Mouse (Mus musculus) heart, embryonic 16.5 days (tissue): ENCODE measurements at regions not wholly inside any gene's neighbourhood (a gene's known extent, or its start where the extent isn't known, plus 50 kb on each side); places are given as distances from the start of the nearest gene placed in this dataset.

Experiments
- ATAC-seq: fragments of 200-750 bp; cut with Nextera tagmentation; replicated peaks from 2 replicates; pipeline ENCODE4 v1.8.0; 2017; ENCODE audit warnings: moderate number of reproducible peaks; ENCODE audit not compliant: insufficient read depth, low FRiP score; ENCODE audit errors: extremely low read depth
- H3K27ac ChIP-seq: fragments of 300-500 bp; sonication (generic); 2 replicates; pipeline ENCODE4 v1.5.1; 2014; ENCODE audit warnings: mild to moderate bottlenecking, low read length, control low read depth, moderate library complexity
- H3K27me3 ChIP-seq: fragments of 300-500 bp; sonication (generic); 2 replicates; pipeline ENCODE4 v1.6.1; 2014; ENCODE audit warnings: low read length, mixed read lengths; ENCODE audit not compliant: control insufficient read depth, insufficient read depth
- H3K36me3 ChIP-seq: fragments of 300-500 bp; sonication (generic); 2 replicates; pipeline ENCODE4 v1.6.1; 2014; ENCODE audit not compliant: control insufficient read depth, insufficient read depth
- H3K4me1 ChIP-seq: fragments of 300-500 bp; sonication (generic); 2 replicates; pipeline ENCODE4 v1.6.1; 2014; ENCODE audit warnings: low read length, mixed read lengths; ENCODE audit not compliant: control insufficient read depth, insufficient read depth
- H3K4me2 ChIP-seq: fragments of 300-500 bp; sonication (generic); 2 replicates; pipeline ENCODE4 v1.6.1; 2014; ENCODE audit warnings: low read depth, mild to moderate bottlenecking, control low read depth, low read length
- H3K4me3 ChIP-seq: fragments of 300-500 bp; sonication (generic); 2 replicates; pipeline ENCODE4 v1.5.1; 2014; ENCODE audit warnings: mild to moderate bottlenecking, control low read depth, low read length
- H3K9ac ChIP-seq: fragments of 300-500 bp; sonication (generic); 2 replicates; pipeline ENCODE4 v1.6.1; 2014; ENCODE audit warnings: low read length, control low read depth
- H3K9me3 ChIP-seq: fragments of 300-500 bp; sonication (generic); replicated peaks from 2 replicates; pipeline ENCODE4 v1.6.1; 2016; ENCODE audit warnings: low read length; ENCODE audit not compliant: control insufficient read depth
- whole genome bisulfite sequencing: fragments of 180-500 bp; shearing (Covaris S2); extraction: QIAGEN DNeasy Blood & Tissue Kit; methylation state at CpG from one replicate; pipeline ENCODE4 v1.1.7; 2014; 5-methylcytosine and 5-hydroxymethylcytosine counted together

- Histone ChIP-seq H3K27ac (no peak overlapping the region), H3K9me3 (no peaks in the 10 kb centered on the region), H3K4me3 (no peak overlapping the region), H3K4me2 (no peak overlapping the region), H3K27me3 (no peaks in the 10 kb centered on the region), H3K36me3 (no peaks in the 10 kb centered on the region), H3K4me1 (no peaks in the 10 kb centered on the region), H3K9ac (no peak overlapping the region)
- ATAC-seq: no peak
- WGBS: 80% methylated on average over 5 of the region's 5 CpGs
Observed at GRCm38 (mm10) chr1:126982805-126983204, 152.2 kb upstream of the Nckap5 start.

- Histone ChIP-seq H3K9me3 (no peaks in the 10 kb centered on the region), H3K4me1 (no peaks in the 10 kb centered on the region), H3K27ac (no peak overlapping the region), H3K4me3 (no peak overlapping the region), H3K9ac (no peak overlapping the region), H3K27me3 (no peaks in the 10 kb centered on the region), H3K4me2 (no peak overlapping the region), H3K36me3 (no peaks in the 10 kb centered on the region)
- 93% methylated on average over 14 of the region's 14 CpGs for WGBS
- ATAC-seq: no peak
Observed at GRCm38 (mm10) chr1:126980311-126980710, 149.7 kb upstream of the Nckap5 start.

- Histone ChIP-seq H3K9ac (no peak overlapping the region), H3K9me3 (no peaks in the 10 kb centered on the region), H3K4me3 (no peak overlapping the region), H3K4me2 (no peak overlapping the region), H3K4me1 (no peaks in the 10 kb centered on the region), H3K36me3 (no peaks in the 10 kb centered on the region), H3K27ac (no peak overlapping the region), H3K27me3 (no peaks in the 10 kb centered on the region)
- ATAC-seq: no peak
- WGBS: 77% methylated on average over 1 of the region's 1 CpGs
Observed at GRCm38 (mm10) chr1:126973871-126974270, 143.3 kb upstream of the Nckap5 start.

- H3K36me3 ChIP-seq: no peaks in the 10 kb centered on the region
- no peak overlapping the region for H3K9ac ChIP-seq
- 67% methylated on average over 10 of the region's 10 CpGs for WGBS
- ATAC-seq: no peak
- H3K4me2 ChIP-seq: no peak overlapping the region
- H3K9me3 ChIP-seq: no peaks in the 10 kb centered on the region
- no peaks in the 10 kb centered on the region for H3K4me1 ChIP-seq
- no peaks in the 10 kb centered on the region for H3K27me3 ChIP-seq
- H3K4me3 ChIP-seq: no peak overlapping the region
- H3K27ac ChIP-seq: no peak overlapping the region
Observed at GRCm38 (mm10) chr1:126971777-126972421, 141.3 kb upstream of the Nckap5 start.

- 56% methylated on average over 1 of the region's 1 CpGs for WGBS
- H3K27me3 ChIP-seq: no peaks in the 10 kb centered on the region
- H3K9ac ChIP-seq: no peak overlapping the region
- H3K4me1 ChIP-seq: no peaks in the 10 kb centered on the region
- H3K4me3 ChIP-seq: no peak overlapping the region
- H3K27ac ChIP-seq: no peak overlapping the region
- H3K9me3 ChIP-seq: no peaks in the 10 kb centered on the region
- no peak overlapping the region for H3K4me2 ChIP-seq
- no peaks in the 10 kb centered on the region for H3K36me3 ChIP-seq
- no peak for ATAC-seq
Observed at GRCm38 (mm10) chr1:126971118-126971517, 140.5 kb upstream of the Nckap5 start.

GRCm38 (mm10) chr1:126966394-126966793 lies 135.8 kb upstream of the Nckap5 start:
- H3K27me3 ChIP-seq: no peaks in the 10 kb centered on the region
- no peak overlapping the region for H3K4me3 ChIP-seq
- H3K27ac ChIP-seq: no peak overlapping the region
- H3K36me3 ChIP-seq: no peaks in the 10 kb centered on the region
- H3K4me1 ChIP-seq: no peaks in the 10 kb centered on the region
- no peak for ATAC-seq
- no peak overlapping the region for H3K9ac ChIP-seq
- H3K9me3 ChIP-seq: no peaks in the 10 kb centered on the region
- no peak overlapping the region for H3K4me2 ChIP-seq

- Histone ChIP-seq H3K4me3 (no peak overlapping the region), H3K4me1 (no peaks in the 10 kb centered on the region), H3K9me3 (peaks cover 4% of the 10 kb centered on the region; the same call in 1 of the 2 replicates), H3K4me2 (no peak overlapping the region), H3K27ac (no peak overlapping the region), H3K9ac (no peak overlapping the region), H3K36me3 (no peaks in the 10 kb centered on the region), H3K27me3 (no peaks in the 10 kb centered on the region)
- WGBS: 58% methylated on average over 12 of the region's 12 CpGs
- no peak for ATAC-seq
Observed at GRCm38 (mm10) chr1:126955839-126956720, 125.5 kb upstream of the Nckap5 start.

- Histone ChIP-seq H3K9me3 (no peaks in the 10 kb centered on the region; the same call in 1 of the 2 replicates), H3K9ac (no peak overlapping the region), H3K27ac (no peak overlapping the region), H3K4me3 (no peak overlapping the region), H3K4me1 (no peaks in the 10 kb centered on the region), H3K4me2 (no peak overlapping the region), H3K27me3 (no peaks in the 10 kb centered on the region), H3K36me3 (no peaks in the 10 kb centered on the region)
- WGBS: 89% methylated on average over 1 of the region's 1 CpGs
- no peak for ATAC-seq
Observed at GRCm38 (mm10) chr1:126947860-126948259, 117.3 kb upstream of the Nckap5 start.

- no peak for ATAC-seq
- H3K4me3 ChIP-seq: no peak overlapping the region
- no peak overlapping the region for H3K4me2 ChIP-seq
- 58% methylated on average over 4 of the region's 4 CpGs for WGBS
- peaks cover 4% of the 10 kb centered on the region for H3K9me3 ChIP-seq
- H3K27me3 ChIP-seq: no peaks in the 10 kb centered on the region
- H3K27ac ChIP-seq: no peak overlapping the region
- H3K9ac ChIP-seq: no peak overlapping the region
- H3K36me3 ChIP-seq: no peaks in the 10 kb centered on the region
- peaks cover 8% of the 10 kb centered on the region; the same call in 1 of the 2 replicates for H3K4me1 ChIP-seq
Observed at GRCm38 (mm10) chr1:126932658-126933057, 102.1 kb upstream of the Nckap5 start.
